Mouse (Mus musculus) lung, postnatal 25 days (tissue): ENCODE measurements at regions not wholly inside any gene's neighbourhood (a gene's known extent, or its start where the extent isn't known, plus 50 kb on each side); places are given as distances from the start of the nearest gene placed in this dataset.

ENCODE experiments used
- DNase-seq: peaks from one replicate; pipeline ENCODE4 v3.0.0; 2022; ENCODE audit warnings: low spot score

DNA sequence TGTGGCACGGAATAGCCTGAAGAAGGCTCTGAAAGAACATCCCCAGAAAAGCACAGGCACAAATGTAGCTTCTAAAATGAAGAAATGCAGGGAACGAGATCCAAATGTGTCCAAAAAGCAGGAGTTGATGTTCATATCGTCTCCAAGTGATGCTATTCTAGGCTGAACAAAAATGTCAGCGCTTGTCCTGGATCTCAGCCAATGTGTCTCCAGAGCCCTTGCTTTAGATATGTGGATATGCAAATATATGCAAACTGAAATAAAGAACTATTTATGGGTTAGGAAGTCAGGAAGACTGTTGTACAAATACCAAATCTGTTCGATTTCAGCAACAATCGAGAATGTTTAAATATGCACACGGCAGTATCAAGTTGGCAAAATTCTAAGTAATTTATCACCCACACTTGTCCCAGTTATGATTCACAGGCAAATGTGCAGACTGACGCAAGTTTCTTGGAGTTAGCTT lies 320.4 kb downstream of the Synb start:
- no peak for DNase-seq

DNA sequence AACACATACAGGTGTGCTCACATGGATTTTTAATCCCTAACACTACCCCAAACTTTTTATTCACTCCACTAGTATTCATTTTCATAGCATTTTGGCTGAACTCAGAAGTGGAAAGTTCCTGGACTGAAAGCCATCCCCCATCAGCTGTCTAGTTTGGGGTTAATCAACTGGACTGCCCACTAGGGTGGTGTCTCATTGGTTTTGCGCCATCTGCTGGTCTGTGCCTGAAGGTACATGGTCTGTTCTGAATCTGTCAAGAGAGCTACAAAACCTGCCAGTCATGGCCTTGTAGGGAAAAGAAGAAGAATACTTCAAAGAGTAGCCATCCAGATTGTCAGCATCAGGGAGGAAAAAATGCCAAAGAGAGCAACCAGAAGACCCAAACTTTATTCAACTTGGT lies 327.3 kb downstream of the Synb start:
- peak; percentile 48 for DNase-seq

DNA sequence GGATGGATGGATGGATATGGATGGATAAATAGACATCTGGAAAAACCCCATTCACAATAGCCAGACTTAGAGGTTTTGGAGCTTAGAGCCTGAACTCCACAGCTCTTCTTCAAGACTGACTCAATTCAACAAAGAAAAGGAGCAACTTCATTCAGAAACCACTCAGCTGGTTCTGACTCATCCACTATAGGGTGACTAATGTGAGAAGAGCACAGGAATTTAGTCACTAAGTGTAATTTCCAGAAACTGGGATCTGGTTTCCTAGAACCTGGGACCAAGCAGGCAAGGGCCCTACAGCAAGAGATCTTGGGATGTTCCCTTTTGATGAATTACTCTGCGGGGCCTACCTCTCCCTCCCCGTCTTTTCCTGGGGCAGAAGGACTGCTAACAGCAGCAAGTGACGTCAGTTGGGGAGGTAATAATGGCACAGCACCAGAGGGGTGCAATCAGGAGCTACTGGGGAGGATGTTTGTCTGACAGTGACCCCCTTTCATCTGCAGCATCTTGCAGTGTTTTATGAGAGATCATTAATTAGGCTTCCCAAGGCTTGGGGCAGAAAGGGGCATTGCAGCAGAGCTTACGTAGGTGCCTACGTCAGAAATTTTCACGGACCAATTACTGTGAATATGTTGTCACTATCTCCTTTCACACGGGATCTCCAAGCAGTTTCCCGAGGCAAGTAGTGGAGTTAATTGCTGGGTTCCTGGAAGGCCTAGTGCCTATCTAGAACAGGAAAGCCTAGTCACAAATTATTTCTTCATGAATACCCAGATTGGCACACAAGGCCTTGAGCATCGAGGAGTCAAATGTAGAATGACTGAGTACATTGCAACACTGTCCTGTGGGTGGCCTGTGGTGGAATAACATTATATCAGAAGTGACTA lies 339.3 kb downstream of the Synb start:
- DNase-seq: no peak

DNA sequence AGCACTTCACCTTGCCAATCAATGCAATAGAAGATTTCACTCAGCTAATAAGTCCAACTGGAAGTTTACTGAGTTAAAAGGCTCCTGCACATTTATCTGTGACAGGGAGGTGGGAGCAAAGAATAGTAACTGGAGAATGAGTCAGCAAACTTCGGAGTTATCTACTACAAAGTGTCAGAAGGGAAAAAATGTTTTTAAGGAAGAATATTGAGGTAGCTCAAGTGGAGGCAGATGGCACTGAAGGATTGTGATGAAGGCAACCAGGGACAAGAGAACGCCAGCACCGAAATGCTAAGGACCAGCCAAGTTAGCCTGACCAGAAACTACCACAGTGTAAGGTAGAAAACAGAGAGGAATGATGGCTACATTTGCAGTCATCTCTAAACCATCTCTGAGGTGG lies 348.2 kb downstream of the Synb start:
- DNase-seq: no peak

DNA sequence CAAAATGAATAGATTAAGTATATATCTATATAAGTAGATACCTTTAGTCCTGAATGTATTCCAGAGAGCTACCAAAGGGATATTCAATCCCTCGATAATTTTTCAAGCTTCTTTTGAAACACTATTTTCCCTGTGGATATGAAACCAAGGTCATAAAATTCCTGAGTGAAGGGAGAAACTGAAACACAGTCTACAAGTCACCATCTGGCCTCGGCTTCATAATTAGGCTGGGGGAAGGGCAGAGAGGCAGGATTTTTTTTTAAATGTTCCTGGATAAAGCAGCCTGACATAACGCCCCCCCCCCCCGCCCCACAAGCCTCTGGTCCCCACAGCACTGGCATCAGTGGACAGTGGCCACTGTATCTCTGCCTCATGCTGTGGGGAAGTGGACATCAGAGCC lies 348.7 kb downstream of the Synb start:
- no peak for DNase-seq

DNA sequence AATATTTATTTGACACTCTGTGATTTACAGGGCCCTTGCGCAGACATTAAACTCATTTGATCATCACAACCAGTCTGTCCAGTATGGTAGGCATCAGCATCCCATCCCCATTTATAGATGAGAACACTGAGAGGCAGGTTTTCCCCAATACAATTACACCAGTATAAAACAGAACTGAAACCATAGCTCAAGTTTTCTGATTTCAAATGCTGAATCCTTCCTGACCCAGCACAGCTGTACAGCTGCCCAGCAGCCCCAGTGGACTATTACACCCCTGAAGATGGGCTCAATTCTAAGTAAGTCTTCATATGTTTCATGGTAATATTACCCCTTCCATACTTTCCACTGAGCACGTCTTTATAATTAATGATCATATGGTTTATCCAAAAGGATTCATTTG lies 352.3 kb downstream of the Synb start:
- DNase-seq: no peak

DNA sequence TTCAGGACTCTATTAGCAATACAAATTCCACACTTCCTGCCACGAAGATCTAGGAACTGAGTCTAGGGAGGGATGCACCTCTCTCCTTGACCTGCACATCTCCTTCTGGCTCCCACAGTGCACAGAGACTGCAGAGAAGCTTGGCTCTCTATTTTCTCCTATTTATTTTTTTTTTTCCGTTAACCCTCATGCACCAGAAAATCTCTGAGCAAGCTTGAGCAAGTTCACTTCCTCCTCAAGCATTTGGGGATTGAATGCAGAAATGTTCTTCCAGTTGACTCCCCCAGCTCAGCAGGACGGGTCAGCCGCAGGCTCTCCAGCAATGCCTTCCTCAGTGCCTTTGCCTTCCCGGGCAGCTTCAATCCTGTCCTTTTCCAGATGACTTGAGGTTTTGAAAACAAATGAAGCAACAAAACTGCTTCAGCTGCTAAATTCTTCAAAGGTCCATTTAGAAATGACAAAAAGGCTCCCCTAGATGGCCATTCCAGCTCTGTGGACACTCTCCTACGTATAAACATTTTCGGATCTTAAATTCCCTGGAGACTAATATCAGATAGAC lies 352.9 kb downstream of the Synb start:
- no peak for DNase-seq

DNA sequence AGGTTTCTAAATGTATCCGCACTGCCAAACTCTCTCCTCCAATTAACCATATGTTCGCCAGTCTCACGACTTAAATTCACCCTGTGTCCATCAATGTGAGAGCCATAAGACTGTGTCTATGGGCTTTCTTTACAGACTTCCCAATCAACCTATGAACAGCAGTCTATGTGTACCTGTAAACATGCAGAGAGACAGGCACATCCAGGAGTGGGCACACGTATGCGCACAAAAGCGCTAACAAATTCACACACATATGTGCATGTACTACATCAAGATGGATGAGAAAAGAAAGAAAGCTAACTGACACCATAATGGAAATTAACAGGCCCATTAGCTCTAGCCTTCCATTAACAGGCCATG lies 358.8 kb downstream of the Synb start:
- no peak for DNase-seq

DNA sequence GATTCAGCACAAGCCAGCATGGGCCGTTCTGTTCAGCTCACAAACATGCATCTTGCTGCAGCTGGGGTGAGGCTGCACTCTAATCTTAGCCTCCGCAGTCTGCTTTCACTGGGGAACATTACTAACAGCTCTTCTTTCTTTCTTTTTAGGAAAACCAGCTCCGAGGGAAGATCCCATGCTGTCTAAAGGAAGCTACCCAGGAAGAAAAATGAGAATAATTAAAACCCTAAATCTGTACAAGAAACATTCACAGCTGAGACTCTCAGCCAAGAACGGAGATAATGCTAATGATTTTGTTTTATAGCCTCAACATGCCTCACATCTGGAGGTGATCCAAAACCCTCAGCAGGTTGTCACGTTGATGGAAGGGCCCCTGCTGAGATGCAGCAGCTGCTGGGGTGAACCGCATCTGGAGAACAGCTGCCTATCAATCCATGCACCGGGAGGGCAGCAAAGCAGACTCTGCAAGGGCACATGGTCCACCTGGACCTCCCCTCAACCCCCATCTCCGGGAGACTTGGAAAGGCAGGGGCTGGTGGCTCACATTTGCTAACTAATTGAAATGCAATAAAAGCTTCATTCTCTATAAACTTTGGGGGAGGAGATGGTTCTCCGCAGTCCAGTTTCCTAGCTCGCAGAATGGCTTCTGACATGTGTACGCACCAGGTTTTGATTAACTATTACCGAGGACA lies 359.3 kb downstream of the Synb start:
- DNase-seq: no peak

DNA sequence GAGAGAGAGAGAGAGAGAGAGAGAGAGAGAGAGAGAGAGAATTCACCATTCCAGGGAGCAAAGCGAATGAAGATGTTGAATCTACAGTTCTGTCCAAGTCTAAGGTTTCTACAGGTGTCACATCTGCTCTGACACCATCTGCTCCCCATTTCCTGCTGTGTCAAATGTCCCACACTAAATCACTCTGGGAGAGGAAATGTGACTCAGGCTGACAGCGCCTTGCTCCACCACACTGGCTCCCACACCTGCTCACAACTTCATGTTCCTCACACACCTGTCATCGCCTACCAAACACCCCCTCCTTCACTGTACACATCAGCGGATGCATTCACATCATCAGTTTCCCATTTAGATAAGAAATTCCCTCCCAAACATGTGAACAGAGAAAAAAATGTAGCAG lies 366.3 kb downstream of the Synb start:
- no peak for DNase-seq

DNA sequence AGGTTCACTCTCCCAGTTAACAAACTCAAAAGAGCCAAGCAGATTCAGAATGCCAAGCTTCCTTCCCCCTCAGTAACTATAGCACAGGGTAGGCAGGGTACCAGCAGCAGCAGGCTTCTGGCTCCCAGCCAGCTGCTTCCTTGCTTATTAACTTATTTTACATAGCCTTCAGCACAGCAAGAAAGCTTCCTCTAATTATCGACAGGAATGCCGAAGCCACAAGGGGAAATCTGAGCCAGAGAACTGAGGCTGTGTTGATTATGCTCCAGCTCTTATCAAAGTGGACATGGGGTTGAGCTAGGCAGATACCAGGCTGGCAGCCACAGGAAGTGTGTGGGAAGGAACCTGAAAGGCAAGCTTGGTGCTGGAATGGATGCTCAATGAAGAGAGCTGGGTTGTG lies 371.0 kb downstream of the Synb start:
- DNase-seq: no peak

DNA sequence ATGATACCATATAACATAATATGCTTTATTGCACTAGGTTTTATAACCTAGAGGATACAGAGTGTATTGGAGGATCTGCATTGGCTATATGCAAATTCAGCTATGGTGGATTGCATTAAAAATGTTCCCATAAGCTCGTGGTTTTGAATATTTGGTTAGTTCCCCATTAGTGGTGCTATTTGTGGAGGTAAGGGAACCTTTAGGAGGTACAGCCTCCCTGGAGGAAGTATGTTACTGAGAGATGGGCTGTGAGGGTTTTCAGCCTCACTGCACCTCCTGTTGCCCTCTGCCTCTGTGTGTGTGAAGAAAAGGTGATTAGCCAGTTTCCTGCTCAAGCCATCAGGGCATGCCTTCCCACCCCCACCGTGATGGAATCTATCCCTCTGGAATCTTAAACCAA lies 372.1 kb downstream of the Synb start:
- DNase-seq: no peak

DNA sequence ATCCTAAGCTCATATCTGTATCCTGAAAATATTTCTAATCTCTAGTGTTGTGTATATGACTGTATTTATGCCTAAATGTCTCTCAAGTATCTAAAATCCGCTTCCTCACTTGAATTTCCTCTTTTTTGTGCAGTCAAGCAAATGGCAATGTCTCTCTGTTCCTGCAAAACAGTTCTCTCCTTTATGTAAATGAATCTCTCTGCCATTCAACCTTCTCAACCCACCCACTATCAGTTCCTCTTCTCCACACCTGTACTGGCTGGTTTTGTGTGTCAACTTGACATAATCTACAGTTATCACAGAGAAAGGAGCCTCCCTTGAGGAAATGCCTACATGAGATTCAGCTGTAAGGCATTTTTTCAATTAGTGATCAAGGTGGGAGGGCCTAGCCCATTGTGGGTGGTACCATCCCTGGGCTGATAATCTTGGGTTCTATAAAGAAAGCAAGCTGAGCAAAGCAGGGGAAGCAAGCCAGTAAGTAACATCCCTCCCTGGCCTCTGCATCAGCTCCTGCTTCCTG lies 375.5 kb downstream of the Synb start:
- DNase-seq: peak; percentile 14

DNA sequence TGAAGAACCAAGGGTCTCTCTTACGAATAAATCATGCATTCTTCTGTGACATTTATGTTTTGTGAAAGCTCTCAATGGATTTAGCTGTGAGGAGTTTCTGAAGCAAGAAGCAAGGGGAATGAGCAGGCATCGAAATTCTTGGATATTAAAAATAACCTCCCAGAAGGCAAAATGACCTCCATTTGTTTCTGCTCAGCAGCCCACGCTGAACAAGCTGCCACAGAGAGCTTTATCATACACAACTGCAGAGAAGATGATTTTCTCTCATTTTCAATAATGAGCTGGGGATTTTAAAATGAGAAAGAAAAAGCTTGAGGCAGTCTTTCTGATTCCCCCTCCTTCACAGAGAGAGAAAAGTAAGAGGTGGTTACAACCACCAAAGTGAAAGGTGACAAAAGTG lies 394.2 kb downstream of the Synb start:
- no peak for DNase-seq

DNA sequence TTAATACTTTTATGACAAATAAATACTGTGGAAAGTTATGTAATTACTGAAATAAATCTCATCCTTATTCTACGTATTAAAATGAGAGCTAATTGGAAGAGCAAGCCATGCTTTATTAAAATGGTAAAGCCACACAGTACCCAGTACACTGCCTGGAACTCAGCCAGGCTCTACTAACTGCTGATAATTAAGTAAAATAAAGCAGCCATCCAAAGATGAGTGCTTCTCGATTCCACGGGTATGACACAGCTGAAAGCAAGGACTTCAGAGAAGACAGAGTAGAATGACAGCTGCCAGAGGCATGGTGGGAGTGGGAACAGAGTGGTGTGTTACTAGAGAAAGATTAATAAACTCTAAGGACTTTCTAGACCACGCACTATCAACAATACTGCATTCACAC lies 416.9 kb downstream of the Synb start:
- DNase-seq: no peak

DNA sequence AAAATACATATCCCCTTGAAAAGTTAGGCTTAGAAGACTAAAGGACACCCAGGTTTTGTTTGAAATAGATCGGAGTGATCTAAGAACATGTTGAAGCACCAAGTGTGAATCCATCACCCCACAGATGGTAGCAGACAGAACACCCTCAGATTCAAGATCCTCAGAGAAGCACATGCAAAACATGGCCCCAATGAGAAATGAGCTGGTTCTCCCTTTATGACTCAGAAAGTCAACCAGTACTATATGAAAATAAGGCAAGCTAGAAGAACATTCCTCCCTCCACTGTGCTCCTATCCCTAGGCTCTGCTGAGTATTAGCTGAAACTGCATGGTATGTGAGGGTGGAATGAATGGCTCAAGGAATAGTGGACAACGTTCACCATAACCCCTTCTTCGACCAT lies 433.0 kb downstream of the Synb start:
- no peak for DNase-seq

DNA sequence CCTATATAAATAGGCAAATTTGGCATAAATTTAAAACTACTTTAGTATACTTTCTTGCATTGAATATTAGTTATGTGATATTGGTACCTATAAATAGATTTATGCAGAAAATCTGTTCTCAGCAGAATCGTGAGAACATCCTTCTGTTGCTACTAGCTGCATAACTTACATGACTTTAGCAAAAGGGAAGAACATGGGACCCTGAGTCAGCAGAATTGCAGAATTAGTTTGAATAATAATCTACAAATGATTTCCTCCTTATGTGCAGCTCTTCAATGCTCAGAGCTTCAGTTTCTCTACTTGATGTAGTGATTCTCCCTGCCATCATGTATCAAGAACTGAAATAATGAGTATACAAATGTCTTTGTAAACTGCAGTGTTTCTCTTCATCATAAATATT lies 436.2 kb downstream of the Synb start:
- DNase-seq: no peak

DNA sequence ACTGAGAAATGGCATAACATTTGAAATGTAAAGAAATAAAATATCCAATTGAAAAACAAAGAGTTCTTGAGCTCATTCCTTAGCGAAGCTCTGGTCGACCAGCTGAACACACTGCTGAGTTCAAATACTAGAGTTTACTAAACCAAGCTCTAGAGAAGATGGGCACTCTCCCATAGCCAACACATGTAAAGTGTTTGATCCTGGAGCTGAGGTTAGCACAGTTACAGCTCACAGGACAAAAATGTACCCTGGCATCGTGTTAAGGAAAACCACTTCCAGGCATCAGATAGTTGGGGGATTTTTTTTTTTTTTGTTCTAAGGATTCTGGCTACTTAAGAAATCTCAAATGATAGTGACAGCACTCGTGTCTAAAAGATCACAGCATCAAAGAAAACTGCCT lies 445.6 kb downstream of the Synb start:
- no peak for DNase-seq

DNA sequence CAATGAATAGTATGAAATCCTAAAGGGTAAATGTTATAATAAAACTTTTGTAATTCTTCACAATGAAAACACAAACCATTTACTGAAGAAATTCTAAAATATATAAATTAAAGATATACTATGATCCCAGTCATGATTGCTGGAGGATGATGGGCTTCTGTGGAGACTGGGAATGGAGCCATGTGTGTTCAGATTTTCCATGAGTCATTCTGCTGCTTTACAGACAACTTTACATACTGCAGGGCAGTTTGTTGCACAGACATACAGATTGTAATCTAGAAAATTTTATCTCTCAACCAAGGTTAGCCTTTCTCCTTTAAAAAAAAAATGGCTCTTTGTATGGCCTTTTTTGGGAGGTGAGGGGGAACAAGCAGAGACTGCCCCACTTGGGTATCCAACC lies 446.5 kb downstream of the Synb start:
- no peak for DNase-seq

DNA sequence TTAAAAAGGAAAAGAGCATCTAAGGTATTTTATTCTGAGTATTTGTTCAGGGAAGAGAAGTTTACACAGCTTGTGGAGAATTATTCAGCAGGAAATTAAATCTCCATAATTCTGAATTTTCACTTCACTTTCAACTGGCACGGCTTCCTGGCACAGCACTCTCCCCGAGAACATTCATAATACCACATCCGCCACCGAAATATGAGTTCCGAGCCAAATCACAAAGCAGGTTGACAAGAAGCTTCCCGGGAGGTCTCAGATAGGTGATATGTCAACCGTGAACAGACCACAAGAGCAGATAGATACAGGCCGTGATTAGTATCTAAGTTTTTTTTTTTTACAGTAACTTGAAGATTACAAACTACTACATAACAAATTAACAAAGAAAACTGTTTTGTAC lies 473.9 kb downstream of the Synb start:
- no peak for DNase-seq

DNA sequence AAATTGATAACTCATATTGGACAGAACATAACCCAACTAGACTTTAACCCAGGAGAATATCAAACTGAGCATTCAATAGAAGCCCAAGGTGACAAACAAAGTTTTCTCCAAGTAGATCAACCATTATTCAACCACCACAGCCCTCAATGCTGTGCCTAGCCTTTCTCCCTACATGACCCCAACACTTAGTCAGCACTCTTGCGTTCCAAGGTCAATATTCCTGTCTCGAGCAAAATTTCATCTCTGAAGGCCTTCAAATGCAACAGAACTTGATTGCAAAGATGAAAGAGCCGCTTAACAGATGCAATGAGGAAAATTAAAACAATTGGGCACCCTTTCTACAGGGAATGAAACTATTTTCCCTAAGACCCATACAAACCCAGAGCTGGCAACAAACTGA lies 485.1 kb downstream of the Synb start:
- no peak for DNase-seq

DNA sequence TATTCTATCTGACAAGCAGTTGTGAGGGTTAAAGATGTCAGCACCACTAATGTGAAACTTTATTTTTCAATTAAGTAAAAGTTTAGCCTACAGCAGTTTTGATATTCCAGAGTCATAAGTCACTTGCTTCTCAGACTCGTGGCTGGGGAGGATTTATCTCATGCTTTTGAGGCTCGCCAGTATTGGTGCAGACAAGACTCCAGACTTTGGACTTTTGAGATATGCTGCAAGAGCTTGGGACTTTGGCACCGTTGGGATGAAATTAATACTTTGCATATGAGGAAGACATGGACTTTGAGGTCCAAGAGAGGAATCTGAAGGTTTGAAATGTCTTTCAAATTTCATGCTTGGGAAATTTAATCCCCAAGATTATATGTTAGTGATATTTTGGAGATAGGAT lies 486.2 kb downstream of the Synb start:
- no peak for DNase-seq

DNA sequence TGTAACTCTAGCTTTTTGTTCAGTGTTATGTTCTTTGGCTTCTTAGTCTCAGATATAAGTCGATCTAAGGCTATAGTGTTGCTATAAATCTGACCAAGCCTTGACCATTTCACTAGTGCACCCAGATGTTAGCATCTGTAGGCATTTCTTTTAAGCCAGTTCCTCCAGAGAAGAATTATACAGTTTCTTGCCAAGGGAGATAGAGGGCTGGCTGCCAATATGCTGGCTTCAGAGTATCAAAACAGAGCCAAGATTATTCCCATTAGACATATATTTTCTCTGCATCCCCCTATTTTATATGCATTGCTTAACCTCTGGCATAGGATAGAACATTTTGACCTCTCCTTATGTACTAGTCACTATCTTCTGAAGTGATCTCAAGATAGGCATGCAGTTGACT lies 487.5 kb downstream of the Synb start:
- DNase-seq: no peak
